Mouse (Mus musculus) midbrain, postnatal 0 days (tissue): Measurements from ENCODE around the gene Gm10803. TPM values are rescaled to one million over a fixed set of nuclear protein-coding genes. Genes with fewer than 3 reads are reported as not detected.

Experiments
- ATAC-seq: fragments of 200-750 bp; cut with Nextera tagmentation; 2 replicates; pipeline ENCODE4 v1.8.0; 2017; ENCODE audit warnings: moderate number of reproducible peaks, mild to moderate bottlenecking, moderate TSS enrichment, moderate library complexity; ENCODE audit not compliant: low FRiP score
- DNase-seq: peaks from one replicate; pipeline ENCODE4 v3.0.0-alpha.2; 2015; ENCODE audit warnings: low spot score
- H3K27ac ChIP-seq: fragments of 300-500 bp; sonication (generic); 2 replicates; pipeline ENCODE4 v1.5.1; 2014; ENCODE audit warnings: low read depth, mild to moderate bottlenecking, low read length, mixed read lengths
- H3K27me3 ChIP-seq: fragments of 300-500 bp; sonication (generic); 2 replicates; pipeline ENCODE4 v1.6.1; 2014; ENCODE audit warnings: low read length, control low read depth, mixed read lengths; ENCODE audit not compliant: insufficient read depth
- H3K36me3 ChIP-seq: fragments of 300-500 bp; sonication (generic); 2 replicates; pipeline ENCODE4 v1.6.1; 2014; ENCODE audit warnings: low read length, control low read depth, mixed read lengths; ENCODE audit not compliant: insufficient read depth
- H3K4me1 ChIP-seq: fragments of 300-500 bp; sonication (generic); 2 replicates; pipeline ENCODE4 v1.6.1; 2014; ENCODE audit warnings: mild to moderate bottlenecking, control low read depth, antibody characterized with exemption, low read length, mixed read lengths; ENCODE audit not compliant: insufficient read depth
- H3K4me2 ChIP-seq: fragments of 300-500 bp; sonication (generic); 2 replicates; pipeline ENCODE4 v1.6.1; 2014; ENCODE audit warnings: low read depth, mild to moderate bottlenecking, low read length, mixed read lengths; ENCODE audit not compliant: poor library complexity, severe bottlenecking
- H3K4me3 ChIP-seq: fragments of 300-500 bp; sonication (generic); 2 replicates; pipeline ENCODE4 v1.5.1; 2014; ENCODE audit warnings: low read depth, mild to moderate bottlenecking, low read length, moderate library complexity
- H3K9ac ChIP-seq: fragments of 300-500 bp; sonication (generic); replicated peaks from 2 replicates; pipeline ENCODE4 v1.6.1; 2014; ENCODE audit warnings: mild to moderate bottlenecking, low read length, moderate library complexity, mixed read lengths; ENCODE audit not compliant: poor library complexity, severe bottlenecking
- H3K9me3 ChIP-seq: fragments of 300-500 bp; sonication (generic); 2 replicates; pipeline ENCODE4 v1.6.1; 2016; ENCODE audit warnings: low read length, control low read depth
- CTCF ChIP-seq: IDR thresholded peaks from 2 replicates; pipeline ENCODE4 v1.5.1; 2016; ENCODE audit warnings: antibody characterized with exemption, mild to moderate bottlenecking
- WGBS: fragments of 180-500 bp; shearing (Covaris S2); extraction: QIAGEN DNeasy Blood & Tissue Kit; methylation state at CpG from one replicate; pipeline ENCODE4 v1.1.7; 2014; 5-methylcytosine and 5-hydroxymethylcytosine counted together
- polyA plus RNA-seq: library from polyadenylated mRNA; unstranded; fragments of >200 nt; fragmentation: Nextera tagmentation; extraction: Ambion mirVana; gene quantifications from 2 replicates; pipeline ENCODE4 v1.2.1, GENCODE M21; 2015
- total RNA-seq: library from RNA; depleted of rRNA; stranded (reverse); fragments of >200 nt; gene quantifications from 2 replicates; pipeline ENCODE4 v1.2.3, GENCODE M21; 2014; rRNA removed

Gm10803 gene
- total and polyA plus RNA-seq, 2 experiments from 2014 or later = not detected

- Histone ChIP-seq H3K9ac (no peak overlapping the region), H3K27ac (no peak overlapping the region), H3K36me3 (no peaks in the 10 kb centered on the region), H3K4me3 (no peak overlapping the region), H3K27me3 (no peaks in the 10 kb centered on the region), H3K4me2 (no peak overlapping the region), H3K9me3 (no peaks in the 10 kb centered on the region), H3K4me1 (no peaks in the 10 kb centered on the region)
- ATAC-seq = no peak
- no peak for TF ChIP-seq CTCF
- DNase-seq = no peak
- 89% methylated on average over 10 of the region's 10 CpGs for WGBS
Measured at GRCm38 (mm10) chr2:93593121-93593520, 32.8 kb downstream of the Gm10803 start.

GRCm38 (mm10) chr2:93597145-93597544 lies 36.8 kb downstream of the Gm10803 start:
- Histone ChIP-seq H3K36me3 (no peaks in the 10 kb centered on the region), H3K27me3 (no peaks in the 10 kb centered on the region), H3K9me3 (no peaks in the 10 kb centered on the region), H3K27ac (no peak overlapping the region), H3K4me1 (no peaks in the 10 kb centered on the region), H3K4me3 (no peak overlapping the region), H3K9ac (no peak overlapping the region), H3K4me2 (no peak overlapping the region)
- 71% methylated on average over 10 of the region's 11 CpGs for WGBS
- DNase-seq = no peak
- ATAC-seq = no peak
- no peak for TF ChIP-seq CTCF

- H3K9ac ChIP-seq = no peak overlapping the region
- no peak overlapping the region for H3K4me2 ChIP-seq
- H3K27ac ChIP-seq = no peak overlapping the region
- no peaks in the 10 kb centered on the region for H3K4me1 ChIP-seq
- no peak for DNase-seq
- H3K4me3 ChIP-seq = no peak overlapping the region
- WGBS = 65% methylated on average over 9 of the region's 9 CpGs
- no peak for TF ChIP-seq CTCF
- no peaks in the 10 kb centered on the region for H3K36me3 ChIP-seq
- no peaks in the 10 kb centered on the region for H3K27me3 ChIP-seq
- no peak for ATAC-seq
- H3K9me3 ChIP-seq = no peaks in the 10 kb centered on the region
Measured at GRCm38 (mm10) chr2:93599731-93600130, 39.4 kb downstream of the Gm10803 start.

- H3K27me3 ChIP-seq = no peaks in the 10 kb centered on the region
- no peak overlapping the region for H3K27ac ChIP-seq
- DNase-seq (no peak), ATAC-seq (no peak)
- no peak for TF ChIP-seq CTCF
- H3K4me2 ChIP-seq = no peak overlapping the region
- WGBS = 83% methylated on average over 6 of the region's 6 CpGs
- no peaks in the 10 kb centered on the region for H3K36me3 ChIP-seq
- no peak overlapping the region for H3K4me3 ChIP-seq
- no peak overlapping the region for H3K9ac ChIP-seq
- H3K9me3 ChIP-seq = no peaks in the 10 kb centered on the region
- no peaks in the 10 kb centered on the region for H3K4me1 ChIP-seq
Measured at GRCm38 (mm10) chr2:93604601-93605285, 44.4 kb downstream of the Gm10803 start.

- Histone ChIP-seq H3K4me1 (no peaks in the 10 kb centered on the region), H3K4me2 (no peak overlapping the region), H3K27me3 (no peaks in the 10 kb centered on the region), H3K9me3 (no peaks in the 10 kb centered on the region), H3K36me3 (no peaks in the 10 kb centered on the region), H3K4me3 (no peak overlapping the region), H3K27ac (no peak overlapping the region), H3K9ac (no peak overlapping the region)
- WGBS = 72% methylated on average over 3 of the region's 3 CpGs
- no peak for ATAC-seq
- no peak for DNase-seq
- TF ChIP-seq CTCF = no peak
Measured at GRCm38 (mm10) chr2:93608800-93609199, 48.4 kb downstream of the Gm10803 start.

- 89% methylated on average over 7 of the region's 7 CpGs for WGBS
- H3K9me3 ChIP-seq = no peaks in the 10 kb centered on the region
- H3K27me3 ChIP-seq = peaks cover 4% of the 10 kb centered on the region; the same call in 1 of the 2 replicates
Measured at GRCm38 (mm10) chr2:93613020-93613419, 52.7 kb downstream of the Gm10803 start.

More at GRCm38 (mm10) chr2:93613020-93613419, 52.7 kb downstream of the Gm10803 start:
- Histone ChIP-seq H3K9ac (no peak overlapping the region), H3K4me1 (no peaks in the 10 kb centered on the region), H3K4me2 (no peak overlapping the region), H3K36me3 (no peaks in the 10 kb centered on the region), H3K27ac (no peak overlapping the region), H3K4me3 (no peak overlapping the region)
- no peak for TF ChIP-seq CTCF
- DNase-seq (no peak), ATAC-seq (no peak)

Other genes starting within 250 kb of the Gm10803 start
- 19.8 and 21.5 TPM in 2 replicates for gene Tspan18, start 226.1 kb upstream of the Gm10803 start, total RNA-seq
- 13.2 and 16.5 TPM in 2 replicates for gene Tspan18, start 226.1 kb upstream of the Gm10803 start, polyA plus RNA-seq
- 9.2 and 11.4 TPM in 2 replicates for gene Cd82, start 97.4 kb upstream of the Gm10803 start, total RNA-seq
- 14.5 and 14.8 TPM in 2 replicates for gene Cd82, start 97.4 kb upstream of the Gm10803 start, polyA plus RNA-seq
- gene Alx4, start 81.8 kb downstream of the Gm10803 start, total RNA-seq = 3.4 and 3.5 TPM in 2 replicates
- gene Alx4, start 81.8 kb downstream of the Gm10803 start, polyA plus RNA-seq = 0.48 TPM in 2 replicates